Mouse (Mus musculus): ENCODE data around the gene Dlgap4.
"Not testable (repeated sequence)": the region's sequence is repeated elsewhere in the genome, so short reads cannot be mapped to it uniquely, and the experiment has no call there.

The Dlgap4 gene

GRCm38 (mm10) chr2:156774035-156774737, 160.7 kb downstream of the Dlgap4 start:
- no peak for DNase-seq (ENCODE audit: extremely low spot score, low read depth, low spot score)

- no peak for DNase-seq (ENCODE audit: extremely low spot score, low read depth, low spot score)
Observed at GRCm38 (mm10) chr2:156774738-156775454, 161.4 kb downstream of the Dlgap4 start, which contains the start of gene Myl9. Gene Myl9, plus strand, starts transcription at chr2:156775420.

- DNase-seq (ENCODE audit: extremely low spot score, low read depth, low spot score): no peak
Observed at GRCm38 (mm10) chr2:156775455-156776435, 162.2 kb downstream of the Dlgap4 start.

GRCm38 (mm10) chr2:156776907-156777306, 163.4 kb downstream of the Dlgap4 start:
- no peak for DNase-seq (ENCODE audit: extremely low spot score, low read depth, low spot score)

- no peak for DNase-seq (ENCODE audit: extremely low spot score, low read depth, low spot score)
Observed at GRCm38 (mm10) chr2:156777326-156778004, 164.0 kb downstream of the Dlgap4 start.

- no peak for DNase-seq (ENCODE audit: extremely low spot score, low read depth, low spot score)
Observed at GRCm38 (mm10) chr2:156778571-156778970, 165.1 kb downstream of the Dlgap4 start.

GRCm38 (mm10) chr2:156779036-156779435, 165.5 kb downstream of the Dlgap4 start:
- DNase-seq (ENCODE audit: extremely low spot score, low read depth, low spot score): no peak

GRCm38 (mm10) chr2:156779488-156779887, 166.0 kb downstream of the Dlgap4 start:
- no peak for DNase-seq (ENCODE audit: extremely low spot score, low read depth, low spot score)

- DNase-seq (ENCODE audit: extremely low spot score, low read depth, low spot score): no peak
Observed at GRCm38 (mm10) chr2:156780129-156780528, 166.6 kb downstream of the Dlgap4 start.

- no peak for DNase-seq (ENCODE audit: extremely low spot score, low read depth, low spot score)
Observed at GRCm38 (mm10) chr2:156780752-156781151, 167.2 kb downstream of the Dlgap4 start.

- no peak for DNase-seq (ENCODE audit: extremely low spot score, low read depth, low spot score)
Observed at GRCm38 (mm10) chr2:156781281-156781680, 167.8 kb downstream of the Dlgap4 start.

- DNase-seq (ENCODE audit: extremely low spot score, low read depth, low spot score): no peak
Observed at GRCm38 (mm10) chr2:156781836-156782480, 168.5 kb downstream of the Dlgap4 start.

GRCm38 (mm10) chr2:156782481-156783348, 169.2 kb downstream of the Dlgap4 start:
- no peak for DNase-seq (ENCODE audit: extremely low spot score, low read depth, low spot score)

- no peak for DNase-seq (ENCODE audit: extremely low spot score, low read depth, low spot score)
Observed at GRCm38 (mm10) chr2:156783349-156783728, 169.8 kb downstream of the Dlgap4 start.

- no peak for DNase-seq (ENCODE audit: extremely low spot score, low read depth, low spot score)
Observed at GRCm38 (mm10) chr2:156784016-156784585, 170.6 kb downstream of the Dlgap4 start.

GRCm38 (mm10) chr2:156784891-156785290, 171.4 kb downstream of the Dlgap4 start:
- DNase-seq (ENCODE audit: extremely low spot score, low read depth, low spot score): no peak

GRCm38 (mm10) chr2:156786369-156786768, 172.9 kb downstream of the Dlgap4 start:
- not testable (repeated sequence) for DNase-seq (ENCODE audit: extremely low spot score, low read depth, low spot score)

- no peak for DNase-seq (ENCODE audit: extremely low spot score, low read depth, low spot score)
Observed at GRCm38 (mm10) chr2:156787090-156787775, 173.7 kb downstream of the Dlgap4 start.

All from hindlimb bud, embryonic 11.5 days (tissue).